Mouse (Mus musculus) c-Kit-negative CD71-positive TER-119-positive erythroid progenitor cells, embryonic 14.5 days (primary cell): ENCODE measurements around the gene B4galt4.

Source experiments
- DNase-seq: peaks from one replicate; pipeline ENCODE4 v3.0.0-alpha.2; 2013; ENCODE audit warnings: low read depth, low spot score

B4galt4 gene

DNA sequence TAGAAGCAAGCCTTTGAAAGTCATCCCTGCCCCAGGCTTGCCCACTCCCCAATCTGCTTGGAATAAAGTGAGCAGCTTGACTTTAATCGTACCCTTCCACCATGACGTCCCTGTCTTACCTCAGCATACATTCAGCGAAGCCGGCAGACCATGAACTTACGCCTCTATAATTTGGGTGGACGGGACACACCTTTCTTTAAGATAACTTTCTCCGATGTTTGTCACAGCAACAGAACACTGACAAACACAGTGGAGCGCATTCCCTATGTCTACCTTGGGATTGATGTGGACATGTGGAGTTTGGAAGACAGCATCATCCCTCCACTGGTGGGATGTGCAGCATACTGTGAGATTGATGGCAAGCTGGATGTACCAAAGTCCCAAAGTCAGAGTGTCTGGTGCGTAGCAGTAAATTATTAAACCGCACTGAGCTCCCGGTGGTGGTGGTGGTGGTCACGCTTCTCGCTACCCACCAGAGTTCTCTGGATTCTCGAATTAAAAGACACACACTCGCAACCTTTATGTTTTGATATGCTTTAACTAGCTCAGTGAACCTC is 13.4 kb upstream of the B4galt4 start:
- DNase-seq: no peak

DNA sequence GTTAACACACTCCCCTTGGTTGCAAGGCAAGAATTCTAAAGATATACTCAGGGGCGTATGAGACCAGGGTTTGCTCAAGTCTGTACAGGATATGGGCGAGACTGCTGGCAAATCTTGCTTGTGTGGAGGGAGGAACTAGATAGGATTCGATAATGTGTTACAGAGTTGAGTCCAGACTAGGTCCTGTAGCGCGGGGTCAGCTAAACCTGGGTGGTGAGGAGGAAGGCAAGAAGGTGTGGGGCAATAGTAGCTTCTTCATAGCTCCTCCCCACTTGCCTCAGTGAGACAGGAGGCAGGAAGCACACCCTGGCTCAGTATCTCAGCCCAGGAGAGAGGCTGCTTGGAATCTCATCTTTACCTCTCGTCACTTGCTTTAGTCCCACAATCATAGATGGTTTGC is 12.9 kb upstream of the B4galt4 start:
- DNase-seq: no peak

DNA sequence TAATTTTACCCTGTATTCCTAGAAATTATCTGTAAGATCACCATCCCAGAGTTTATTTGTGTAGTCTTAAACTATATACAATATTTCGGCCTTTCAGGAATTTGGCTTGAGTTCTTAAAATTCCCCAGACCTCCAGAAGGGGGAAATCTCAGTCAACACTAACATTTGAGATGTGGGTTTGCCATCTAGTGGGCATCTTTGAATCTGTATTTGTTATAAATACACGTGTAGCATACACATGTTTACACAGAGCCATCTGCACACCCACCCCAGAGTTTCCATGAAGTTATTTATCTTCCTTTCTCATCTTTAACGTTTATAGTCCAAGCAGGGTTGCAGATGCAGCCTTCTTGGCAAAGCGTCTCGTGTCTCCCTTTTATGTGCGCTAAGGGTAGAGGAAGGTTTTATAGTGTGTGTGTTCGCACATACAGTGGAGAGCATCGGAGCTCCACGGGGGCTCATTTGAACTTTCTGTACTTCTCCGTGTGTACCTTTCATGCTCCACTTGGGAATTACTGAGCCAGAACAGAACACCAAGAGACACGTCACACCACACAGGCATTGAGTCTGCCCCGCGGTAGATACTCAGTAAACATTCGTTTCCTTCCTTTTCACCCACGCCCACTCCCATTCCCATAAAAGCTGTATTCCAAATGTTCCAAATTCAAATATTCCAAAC is 12.3 kb upstream of the B4galt4 start:
- DNase-seq: no peak

DNA sequence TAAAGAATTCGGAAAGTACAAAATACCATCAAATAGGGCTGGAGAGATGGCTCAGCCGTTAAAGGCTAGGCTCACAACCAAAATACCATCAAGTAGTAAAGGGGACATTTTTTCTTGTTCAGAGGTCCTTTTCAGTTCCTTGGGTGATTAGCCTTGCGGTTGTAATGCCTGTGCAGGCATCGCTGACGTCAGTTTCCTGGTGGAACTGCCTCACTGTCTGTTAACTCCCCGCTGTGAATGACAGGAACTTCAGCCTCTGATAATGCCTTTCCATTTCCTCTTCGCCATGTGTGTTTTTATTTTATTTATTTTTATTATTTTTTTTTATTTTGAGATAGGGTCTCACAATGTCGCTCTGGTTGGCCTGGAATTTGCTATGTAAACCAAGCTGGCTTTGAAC is 11.1 kb upstream of the B4galt4 start:
- no peak for DNase-seq

DNA sequence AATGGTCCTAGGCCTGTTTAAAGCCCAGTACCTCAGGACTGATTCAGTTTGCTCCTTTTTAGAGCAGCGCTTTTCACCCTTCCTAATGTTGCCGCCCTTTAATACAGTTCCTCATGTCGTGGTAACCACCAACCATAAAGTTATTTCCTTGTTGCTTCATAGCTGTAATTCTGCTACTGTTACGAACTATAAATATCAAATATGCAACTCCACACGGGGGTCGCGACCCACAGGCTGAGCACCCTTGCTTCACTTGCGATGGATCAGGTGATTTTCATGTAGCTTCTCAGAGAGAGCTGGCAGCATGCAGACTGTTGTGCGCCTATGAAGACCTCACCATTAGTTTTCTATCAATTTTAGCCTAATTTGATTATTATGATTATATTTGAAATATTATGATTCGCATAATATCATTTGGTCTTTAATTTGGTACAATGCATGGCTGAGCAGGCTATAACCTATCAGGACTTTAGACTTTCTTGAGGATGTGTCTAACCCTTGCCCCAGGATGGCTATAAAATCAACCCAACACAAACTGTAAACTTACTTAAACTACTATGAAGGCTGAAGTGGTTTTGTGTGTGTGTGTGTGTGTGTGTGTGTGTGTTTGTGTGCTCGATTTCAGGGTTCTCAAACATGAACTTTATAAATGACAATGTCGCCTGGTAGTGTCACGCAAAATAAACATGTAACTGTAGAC is 710 bp upstream of the B4galt4 start:
- no peak for DNase-seq

DNA sequence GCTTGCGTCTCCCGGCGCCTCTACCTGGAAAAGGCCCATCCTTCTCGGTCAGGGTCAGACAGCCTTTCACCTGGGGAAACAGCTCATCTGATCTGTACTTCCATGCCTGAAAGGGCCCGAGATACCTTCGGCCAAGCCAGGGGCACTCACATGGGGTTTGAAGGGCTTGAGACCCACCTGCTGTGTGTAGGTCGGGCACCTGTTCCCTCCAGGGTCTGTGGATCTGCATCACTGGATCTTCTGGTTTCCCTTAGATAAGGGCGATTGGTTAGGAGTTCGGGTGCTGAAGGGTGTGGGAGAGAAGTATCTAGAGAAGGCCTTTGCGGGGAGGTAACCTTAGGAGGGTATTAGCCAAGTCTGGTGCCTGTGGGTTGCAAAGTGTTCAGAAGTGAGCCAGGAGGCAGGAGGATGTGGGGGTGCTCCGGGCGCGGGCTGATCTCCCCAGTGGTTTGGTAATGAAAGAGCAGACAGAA is 631 bp downstream of the B4galt4 start:
- no peak for DNase-seq

DNA sequence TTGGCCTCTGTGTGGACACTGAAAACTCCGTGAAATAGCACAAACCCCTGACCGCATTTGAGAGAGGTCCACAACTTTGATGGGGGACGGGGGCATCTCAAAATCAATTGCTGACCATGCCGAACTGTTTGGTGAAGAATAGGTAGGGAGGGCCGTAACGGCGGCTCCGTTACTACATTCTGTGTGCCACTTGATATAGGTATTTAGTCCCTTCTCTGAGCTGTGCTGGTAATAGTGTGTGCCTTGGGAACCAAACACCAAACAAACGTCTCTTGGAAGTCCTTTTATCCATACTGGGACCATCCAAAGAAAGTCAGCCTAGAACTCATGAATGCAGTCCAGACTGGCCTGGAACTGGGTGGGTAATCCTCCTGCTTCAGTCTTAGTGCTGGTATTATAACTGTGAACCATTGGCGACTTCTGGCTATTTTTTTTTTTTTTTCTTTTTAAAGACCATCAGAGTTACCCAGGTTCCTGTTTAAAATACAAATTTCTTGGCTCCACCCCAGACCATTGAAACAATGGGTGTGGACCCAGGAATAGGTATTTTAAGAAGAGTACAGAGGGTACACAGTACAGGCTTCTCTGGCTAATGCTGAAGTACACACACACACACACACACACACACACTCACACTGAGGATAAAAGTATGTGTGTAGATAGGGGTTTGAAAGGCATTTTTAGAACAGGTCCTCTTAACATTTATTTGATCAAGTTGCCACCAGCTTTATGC is 2.0 kb downstream of the B4galt4 start:
- no peak for DNase-seq

DNA sequence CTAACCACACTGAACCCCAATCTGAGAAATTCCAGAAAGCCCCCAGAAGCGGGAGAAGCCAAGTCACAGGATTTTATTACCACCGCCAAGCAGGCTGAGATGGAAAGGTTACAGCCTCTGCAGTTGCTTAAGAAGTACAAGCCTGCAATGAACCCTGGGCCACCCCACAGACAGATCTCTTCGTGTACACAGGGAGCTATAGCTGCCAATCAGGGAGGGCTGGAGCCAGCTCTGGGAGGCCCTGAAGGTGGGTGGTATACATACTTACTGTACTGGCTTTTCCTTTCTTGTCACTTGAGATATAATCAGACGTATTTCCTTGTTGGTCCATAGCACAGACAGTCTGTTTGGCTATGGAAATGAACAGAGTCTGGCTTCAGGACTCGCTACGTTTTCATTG is 8.7 kb downstream of the B4galt4 start:
- DNase-seq: no peak

DNA sequence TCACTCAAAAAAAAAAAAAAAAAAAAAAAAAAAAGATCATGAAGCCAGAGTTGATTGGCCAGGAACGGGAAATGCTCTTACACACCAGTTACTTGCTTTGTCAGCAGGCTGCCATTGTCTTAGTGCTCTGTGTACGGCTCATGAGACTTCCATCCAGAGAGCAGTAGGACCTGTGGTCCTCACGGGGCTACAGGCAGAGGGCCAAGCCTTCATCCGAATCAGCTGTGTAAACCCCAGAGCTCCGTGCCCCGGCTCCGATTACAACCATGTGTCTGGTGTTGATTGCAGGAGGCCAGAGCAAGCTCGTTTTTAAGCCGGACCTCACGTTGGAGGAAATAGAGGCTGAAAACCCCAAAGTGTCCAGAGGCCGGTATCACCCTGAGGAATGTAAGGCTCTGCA is 11.6 kb downstream of the B4galt4 start:
- DNase-seq: no peak

DNA sequence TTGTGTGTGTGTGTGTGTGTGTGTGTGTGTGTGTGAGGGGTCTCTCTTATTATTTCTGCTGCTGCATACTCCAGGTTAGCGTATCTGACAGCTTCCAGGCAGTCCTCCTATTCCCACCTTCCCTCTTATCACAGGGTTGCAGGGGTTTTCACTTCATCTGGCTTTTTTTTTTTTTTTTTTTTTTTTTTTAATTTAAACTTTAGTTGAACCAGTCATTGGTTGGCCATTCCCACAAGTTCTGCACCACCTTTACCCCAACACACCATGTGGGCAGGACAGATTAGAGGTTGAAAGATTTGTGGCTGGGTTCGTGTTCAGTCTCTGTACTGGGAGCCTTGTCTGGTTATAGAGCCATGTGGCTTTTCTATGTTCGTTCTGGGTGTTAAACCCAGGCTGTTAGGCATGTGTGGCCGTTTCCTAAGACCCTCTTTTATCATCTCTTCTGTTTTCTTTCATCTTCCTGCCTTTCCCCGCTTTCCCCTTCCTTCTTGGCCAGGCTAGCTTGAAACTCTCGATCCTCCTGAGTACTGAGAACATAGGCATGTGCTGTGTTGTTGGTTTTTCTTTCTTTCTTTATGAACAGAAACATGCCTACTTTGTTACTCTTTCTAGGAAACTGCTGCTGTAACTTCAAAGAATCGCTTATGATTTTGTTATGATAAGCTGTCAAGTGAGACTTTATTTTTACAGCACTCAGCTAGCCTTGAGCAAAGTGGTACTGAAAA is 13.6 kb downstream of the B4galt4 start:
- peak; percentile 3 for DNase-seq

DNA sequence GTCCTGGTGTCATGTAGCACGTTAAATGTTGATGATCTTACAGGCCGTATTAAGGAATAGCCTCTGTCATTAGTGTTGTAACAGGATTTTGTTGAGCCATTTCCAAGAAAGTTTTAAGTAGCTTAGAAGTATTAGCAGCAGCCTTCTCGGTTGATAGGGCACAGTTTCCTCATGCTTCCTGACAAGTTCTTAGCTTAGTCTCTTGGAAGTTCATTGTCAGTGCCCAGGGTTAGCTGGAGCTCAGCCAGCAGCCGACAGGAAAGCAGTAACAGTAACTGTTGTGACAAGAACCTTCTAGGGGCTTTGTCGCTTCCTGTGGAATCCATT is 14.1 kb downstream of the B4galt4 start:
- DNase-seq: no peak

DNA sequence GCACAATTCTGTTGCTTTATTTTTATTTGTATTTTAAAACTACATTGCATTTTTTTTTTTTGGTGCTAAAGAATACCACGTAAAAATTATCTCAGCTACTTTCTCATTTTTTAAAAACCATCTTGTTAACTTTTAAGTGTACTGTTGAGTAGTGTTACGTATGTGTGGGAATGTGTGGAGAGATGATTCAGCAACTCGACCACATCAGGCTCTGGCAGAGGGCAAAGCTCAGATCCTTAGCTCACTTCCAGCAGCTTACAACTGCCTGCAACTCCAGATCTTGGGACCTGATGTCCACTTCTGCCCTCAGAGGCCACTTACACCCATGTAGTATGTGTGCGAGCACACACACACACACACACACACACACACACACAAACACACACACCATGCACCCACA is 14.5 kb downstream of the B4galt4 start:
- no peak for DNase-seq

DNA sequence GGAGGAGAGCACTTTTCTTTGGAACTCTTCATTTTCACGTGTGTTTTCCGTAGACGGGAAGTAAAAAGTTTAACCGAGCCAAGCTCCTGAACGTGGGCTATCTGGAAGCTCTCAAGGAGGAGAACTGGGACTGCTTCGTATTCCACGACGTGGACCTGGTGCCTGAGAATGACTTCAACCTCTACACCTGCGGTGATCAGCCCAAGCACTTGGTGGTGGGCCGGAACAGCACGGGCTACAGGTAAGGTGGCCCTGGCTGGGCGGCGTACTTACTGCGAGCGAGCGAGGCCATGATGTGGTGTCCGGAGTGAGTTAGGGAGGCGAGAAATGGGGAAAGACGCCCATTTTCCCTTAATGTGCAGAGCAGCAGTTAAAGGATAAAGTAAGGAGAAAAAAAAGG is 15.6 kb downstream of the B4galt4 start:
- no peak for DNase-seq

DNA sequence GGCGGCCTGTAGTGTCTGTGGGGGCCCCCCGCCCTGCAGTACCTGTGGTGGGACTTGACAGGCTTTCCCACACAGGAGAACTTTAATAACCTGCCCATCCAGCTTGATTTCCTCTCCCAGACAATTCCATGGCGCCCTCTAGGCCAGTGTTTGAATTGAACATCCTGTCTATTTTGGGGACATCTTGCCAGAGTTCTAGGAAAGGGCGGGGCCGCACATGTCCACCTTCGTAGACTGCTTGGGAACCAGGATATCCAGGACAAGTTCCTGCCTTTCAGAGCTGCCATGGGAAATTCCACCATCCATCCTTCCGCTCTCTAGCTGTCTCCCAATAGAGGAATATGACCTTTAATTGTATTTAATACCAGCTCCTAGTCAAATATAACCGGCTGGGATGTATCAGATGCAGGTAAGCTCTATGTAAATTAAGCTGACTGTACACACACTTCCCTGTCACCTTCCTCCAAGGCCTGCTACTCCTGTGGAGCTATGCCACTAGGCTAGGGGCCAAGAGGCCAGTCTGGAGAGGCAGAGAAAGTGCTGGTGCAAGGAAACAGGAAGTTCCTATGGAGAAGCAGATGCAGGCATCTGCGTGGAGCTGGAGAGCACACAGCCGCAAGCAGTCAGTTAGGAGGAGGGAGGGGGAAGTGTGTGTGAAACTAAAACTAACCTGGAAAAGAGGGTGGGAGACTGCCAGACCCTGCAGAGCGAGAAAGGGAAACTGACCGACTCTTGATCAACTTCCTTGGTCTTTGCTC is 16.2 kb downstream of the B4galt4 start:
- DNase-seq: no peak

DNA sequence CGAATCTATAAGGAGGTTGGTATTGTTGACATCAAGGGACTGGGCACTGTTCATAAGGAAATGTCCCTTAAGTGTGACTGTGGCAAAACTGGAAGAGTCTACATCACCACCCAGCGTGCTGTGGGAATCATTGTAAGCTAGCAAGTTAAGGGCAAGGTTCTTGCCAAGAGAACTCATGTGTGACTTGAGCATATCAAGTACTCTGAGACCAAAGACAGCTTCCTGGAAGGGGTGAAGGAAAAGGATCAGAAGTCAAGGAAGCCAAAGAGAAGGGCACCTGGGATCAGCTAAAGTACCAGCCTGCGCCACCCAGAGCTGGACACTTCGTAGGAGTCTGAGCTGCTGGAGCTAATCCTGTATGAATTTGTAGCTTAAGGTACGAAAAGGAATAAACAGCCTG is 18.2 kb downstream of the B4galt4 start:
- DNase-seq: no peak

DNA sequence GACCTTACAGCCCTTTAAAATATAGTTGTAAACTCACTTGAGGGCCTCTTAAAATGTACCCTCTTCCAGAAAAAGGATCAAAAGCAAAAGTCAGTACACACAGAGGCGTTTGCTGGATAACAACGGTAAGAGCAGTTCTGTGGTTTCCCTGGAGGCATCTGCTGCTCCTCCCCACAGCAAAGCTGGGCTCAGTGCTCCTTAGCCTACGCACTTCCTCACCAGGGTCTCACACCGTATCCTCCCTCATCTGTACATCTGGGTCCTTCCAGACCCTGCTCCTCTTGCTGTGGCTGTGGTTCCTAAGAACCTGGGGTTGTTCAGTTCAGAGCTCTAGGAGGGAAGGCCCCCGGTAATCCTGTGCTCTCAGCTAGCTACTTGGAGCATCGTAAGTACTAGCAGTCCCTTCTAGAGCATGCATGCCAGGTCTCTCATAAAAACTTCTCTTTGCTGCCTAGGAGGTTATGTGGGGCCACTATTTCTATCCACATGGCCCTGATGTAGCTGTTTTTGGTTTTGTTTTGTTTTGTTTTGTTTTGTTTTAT is 18.8 kb downstream of the B4galt4 start:
- no peak for DNase-seq

DNA sequence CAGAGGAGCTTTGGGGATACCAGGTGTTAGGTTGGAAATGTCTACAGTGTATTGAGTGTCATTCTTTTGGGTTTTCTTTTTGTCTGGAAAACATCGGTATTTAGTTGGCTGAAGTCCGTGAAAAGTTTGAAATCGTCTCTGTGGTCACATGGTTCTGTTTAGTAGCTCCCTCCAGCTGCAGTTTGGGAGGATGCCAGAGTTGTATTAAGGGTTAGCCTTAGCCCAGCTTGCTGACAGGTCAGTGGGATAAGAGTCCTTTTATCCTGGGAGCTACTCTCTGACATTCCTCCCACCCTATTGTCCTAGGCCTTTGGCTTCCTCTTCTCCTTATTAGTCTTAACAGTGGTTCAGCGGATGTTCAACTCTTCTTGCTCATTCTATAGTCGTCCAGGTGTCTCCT is 19.9 kb downstream of the B4galt4 start:
- DNase-seq: no peak

DNA sequence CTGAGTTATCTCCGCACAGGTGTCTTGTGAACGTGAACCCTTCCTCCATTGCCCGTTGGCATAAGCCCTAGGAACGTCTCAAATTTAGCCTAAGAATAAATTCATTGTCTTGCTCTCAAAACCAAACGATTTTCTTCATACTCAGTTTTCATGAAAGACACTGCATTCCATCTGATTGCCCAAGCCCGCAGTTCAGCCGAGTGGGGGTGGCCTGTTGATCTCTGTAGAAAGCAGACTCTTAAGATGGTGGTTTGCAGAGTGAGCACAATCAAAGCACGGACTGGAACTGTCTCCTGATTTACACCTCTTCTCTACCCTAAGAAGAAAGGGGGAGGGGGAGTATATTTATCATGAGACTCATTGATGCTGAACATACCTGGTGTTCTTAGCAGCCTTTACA is 20.3 kb downstream of the B4galt4 start:
- DNase-seq: no peak

DNA sequence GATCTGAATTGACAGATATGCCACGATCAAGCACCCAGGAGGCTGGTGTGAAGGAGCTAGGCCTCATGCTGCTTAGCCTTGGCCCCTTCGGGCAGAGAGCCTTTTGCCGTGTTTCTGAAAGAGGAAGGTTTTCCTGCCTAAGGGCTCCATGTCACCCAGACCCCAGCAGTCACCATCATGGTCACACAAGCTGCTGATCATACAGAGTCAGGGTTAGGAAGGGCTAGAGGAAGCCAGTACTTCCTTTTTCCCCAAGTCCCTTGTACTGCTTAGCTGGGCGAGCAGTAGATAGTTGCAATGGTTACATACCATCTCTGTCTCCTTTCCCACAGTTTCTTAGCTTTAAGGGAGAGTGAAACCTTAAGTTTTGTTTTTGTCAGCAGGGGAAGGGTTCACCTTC is 21.4 kb downstream of the B4galt4 start:
- no peak for DNase-seq

DNA sequence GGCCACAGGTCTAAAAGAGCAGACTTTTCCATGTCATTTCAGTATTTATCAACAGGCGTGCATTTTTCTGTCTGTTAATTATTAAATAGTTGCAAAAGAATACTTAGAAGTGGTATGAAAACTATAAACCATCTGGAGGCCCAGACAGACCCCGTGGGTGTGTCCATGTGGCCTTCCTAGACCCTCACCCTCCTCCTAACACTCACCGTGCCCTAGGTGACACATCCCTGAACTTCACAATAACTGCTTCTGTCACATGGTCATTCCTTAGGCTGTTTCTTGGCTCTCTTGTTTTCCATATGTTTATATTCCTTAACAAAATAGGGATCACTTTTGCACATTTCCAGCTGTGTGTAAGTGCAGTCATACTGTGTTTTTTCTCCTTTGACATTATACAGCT is 24.6 kb downstream of the B4galt4 start:
- no peak for DNase-seq

DNA sequence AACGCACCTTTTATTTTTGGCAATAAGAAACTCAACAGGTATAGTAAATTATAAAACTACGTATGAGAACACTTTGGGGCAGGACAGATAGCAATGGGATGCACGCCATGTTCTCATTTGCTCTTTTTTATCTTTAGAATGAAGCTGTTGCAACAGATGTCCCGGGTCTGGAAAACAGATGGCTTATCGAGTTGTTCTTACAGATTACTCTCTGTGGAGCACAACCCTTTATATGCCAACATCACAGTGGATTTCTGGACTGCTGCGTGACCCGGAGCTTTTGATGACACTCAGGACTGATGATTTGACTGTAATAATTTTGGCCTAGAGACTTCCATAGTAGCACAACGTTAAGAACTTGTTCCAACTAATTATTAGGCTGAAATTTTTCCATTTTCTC is 25.7 kb downstream of the B4galt4 start:
- DNase-seq: no peak
